Mouse (Mus musculus): ENCODE data around the gene Ksr2.

GRCm38 (mm10) chr5:117417442-117417841, 3.6 kb downstream of the Ksr2 start:
- TF ChIP-seq GATA1 (IDR thresholded peaks at IDR 0.05; ENCODE audit: borderline replicate concordance, low read length) (no peak), FLI1 (IDR thresholded peaks at IDR 0.05; ENCODE audit: low read length) (no peak)
